Mouse (Mus musculus) adrenal gland, adult 8-10 months (tissue): Measurements from ENCODE around the gene Gm42791. TPM values are rescaled to one million over a fixed set of nuclear protein-coding genes. Genes with fewer than 3 reads are reported as not detected.

ENCODE experiments used
- DNase-seq: peaks from one replicate; pipeline ENCODE4 v3.0.0; 2022
- total RNA-seq, 4 experiments: library from RNA; stranded (reverse); gene quantifications; 2 replicates each; pipeline ENCODE4 v1.2.4; 2022

Gm42791 gene
- total RNA-seq, 4 experiments from 2014 or later = 1.7 to 6.9 (median 5.2) TPM

GRCm38 (mm10) chr5:149007295-149007646 is 12.3 kb upstream of the Gm42791 start:
- DNase-seq = no peak

DNA sequence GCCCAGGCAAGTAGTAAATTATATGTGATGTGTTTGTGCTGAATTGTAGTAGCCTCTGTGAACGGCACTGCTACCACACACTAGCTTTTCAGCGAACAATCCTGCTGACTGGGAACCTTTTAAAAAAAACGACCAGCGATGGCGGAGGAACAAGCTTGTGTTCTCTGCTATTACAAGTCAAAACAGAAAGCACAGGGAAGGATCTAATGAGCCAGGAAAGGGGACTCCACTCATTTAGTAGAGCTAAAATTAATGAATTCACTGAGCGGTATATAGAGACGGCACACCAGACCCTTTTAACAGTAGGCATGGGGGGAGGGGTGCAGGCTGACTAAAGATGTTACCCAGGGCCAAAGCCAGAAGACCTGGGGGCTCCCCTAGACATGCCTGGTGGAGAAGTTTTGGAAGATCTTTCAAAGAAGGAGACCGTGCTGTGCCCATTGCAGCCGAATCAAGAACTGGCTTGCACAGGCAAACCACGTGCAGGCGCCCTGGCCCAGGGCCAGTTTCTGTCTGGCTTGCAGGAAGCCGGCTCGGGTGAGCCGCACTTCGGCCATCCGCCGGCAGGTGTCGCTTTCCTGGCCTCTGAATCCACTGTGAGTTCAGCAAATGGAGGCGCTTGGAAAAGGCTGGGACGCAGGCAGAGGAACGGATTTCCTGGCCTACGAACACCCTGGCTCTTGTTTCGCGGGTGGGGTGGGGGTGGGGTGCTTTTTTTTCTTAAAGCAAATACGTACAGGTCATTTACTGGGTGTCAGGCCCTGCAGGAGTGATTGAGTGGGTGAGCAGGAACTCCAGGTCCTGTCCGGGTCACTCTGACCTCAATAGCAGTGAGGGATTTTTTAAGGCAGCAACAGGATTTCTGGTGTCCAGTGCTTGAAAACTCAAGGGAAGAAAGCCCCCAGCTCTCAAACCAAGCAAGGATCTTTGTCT is 11.7 kb upstream of the Gm42791 start:
- peak; percentile 98 for DNase-seq

DNA sequence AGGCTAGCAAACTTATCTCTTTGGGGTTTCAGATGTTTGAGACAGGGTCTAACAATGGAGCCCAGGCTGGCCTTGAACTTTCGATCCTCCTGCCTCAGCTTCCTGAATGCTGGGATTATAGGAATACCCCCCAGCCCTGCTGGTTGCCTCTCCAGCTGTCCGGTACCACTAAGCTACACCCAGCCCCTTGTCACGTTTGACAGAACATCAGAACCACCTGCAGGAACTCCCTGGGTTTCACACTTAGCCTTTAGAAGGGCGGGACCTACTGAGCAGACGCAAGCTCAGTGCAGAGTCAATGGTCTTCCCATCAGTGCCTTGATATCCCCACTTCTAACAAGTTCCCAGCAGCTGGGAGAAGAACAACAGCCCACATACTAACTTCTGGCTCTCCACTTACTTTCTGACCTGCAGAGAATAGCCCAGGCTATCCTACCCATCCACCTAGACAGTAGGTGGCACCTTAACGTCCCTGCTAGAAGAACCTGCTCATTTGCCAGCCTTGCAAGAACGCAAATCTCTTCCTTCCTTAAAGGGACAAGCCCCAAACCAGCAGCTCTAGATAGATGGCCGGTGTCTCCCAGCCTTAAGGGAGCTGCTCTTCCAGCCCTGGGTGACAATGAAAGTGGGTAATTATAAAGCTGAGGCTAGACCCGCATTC is 10.9 kb upstream of the Gm42791 start:
- no peak for DNase-seq

GRCm38 (mm10) chr5:149005083-149005482 is 10.1 kb upstream of the Gm42791 start:
- DNase-seq = no peak

- no peak for DNase-seq
Observed at GRCm38 (mm10) chr5:149003137-149003536, 8.2 kb upstream of the Gm42791 start.

GRCm38 (mm10) chr5:149002803-149003115 is 7.8 kb upstream of the Gm42791 start:
- no peak for DNase-seq

GRCm38 (mm10) chr5:149002034-149002802 is 7.3 kb upstream of the Gm42791 start:
- DNase-seq = no peak

DNA sequence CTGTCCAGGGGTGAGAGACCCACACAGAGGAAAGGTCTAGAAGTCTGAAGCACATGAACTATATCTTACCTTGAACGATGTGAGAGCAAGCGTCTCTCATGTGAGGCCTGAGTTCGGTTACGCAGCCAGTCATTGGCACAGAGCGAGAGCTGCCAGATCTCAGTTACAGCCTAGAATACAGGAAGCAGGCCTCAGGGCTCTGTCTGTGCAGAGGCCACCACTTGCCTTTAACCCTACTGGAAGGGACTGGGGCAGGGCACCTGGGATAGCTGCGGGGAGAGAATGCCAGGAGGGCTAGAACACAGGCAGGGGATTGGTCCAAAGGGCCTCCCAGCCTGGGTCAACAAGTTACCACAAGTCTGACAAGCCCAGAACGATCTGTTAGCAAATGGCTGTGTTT is 4.9 kb upstream of the Gm42791 start:
- DNase-seq = no peak

- DNase-seq = no peak
Observed at GRCm38 (mm10) chr5:148998512-148998911, 3.6 kb upstream of the Gm42791 start.

DNA sequence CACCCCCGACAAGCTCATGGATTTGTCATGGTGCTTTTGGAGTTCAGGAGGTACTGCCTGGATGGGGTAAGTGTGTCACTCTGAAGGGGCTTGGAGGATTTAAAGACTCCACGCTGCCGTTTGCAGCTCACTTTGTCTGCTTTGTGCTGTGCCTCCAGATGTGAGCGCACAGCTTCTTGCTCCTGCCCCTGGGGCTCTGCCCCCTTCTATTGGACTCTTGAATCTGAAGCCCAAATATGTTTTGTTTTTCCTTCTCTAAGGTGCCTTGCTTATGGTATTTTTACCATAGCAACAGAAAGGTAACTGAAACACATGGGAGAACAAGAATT is 1.7 kb upstream of the Gm42791 start:
- DNase-seq = no peak

GRCm38 (mm10) chr5:148995962-148996708 is 1.2 kb upstream of the Gm42791 start:
- DNase-seq = no peak

DNA sequence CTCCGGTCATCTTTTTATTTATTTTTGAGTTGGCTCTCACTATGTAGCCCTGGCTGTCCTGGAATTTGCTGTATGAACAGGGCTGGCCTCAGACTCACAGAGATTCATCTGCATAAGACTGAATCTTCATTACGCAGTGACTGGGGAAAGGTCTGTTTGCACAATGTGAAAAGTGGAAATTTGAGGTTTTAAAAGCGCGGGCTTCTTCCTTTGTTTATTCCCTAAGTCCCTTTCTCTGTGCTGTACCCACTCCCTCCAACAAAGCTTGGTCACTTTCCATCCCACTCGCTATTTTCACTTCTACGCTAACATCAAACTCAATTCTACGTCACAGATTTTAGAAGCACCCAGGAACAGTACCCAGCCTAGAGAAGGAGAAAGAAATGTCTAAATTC is 639 bp downstream of the Gm42791 start:
- DNase-seq = no peak

DNA sequence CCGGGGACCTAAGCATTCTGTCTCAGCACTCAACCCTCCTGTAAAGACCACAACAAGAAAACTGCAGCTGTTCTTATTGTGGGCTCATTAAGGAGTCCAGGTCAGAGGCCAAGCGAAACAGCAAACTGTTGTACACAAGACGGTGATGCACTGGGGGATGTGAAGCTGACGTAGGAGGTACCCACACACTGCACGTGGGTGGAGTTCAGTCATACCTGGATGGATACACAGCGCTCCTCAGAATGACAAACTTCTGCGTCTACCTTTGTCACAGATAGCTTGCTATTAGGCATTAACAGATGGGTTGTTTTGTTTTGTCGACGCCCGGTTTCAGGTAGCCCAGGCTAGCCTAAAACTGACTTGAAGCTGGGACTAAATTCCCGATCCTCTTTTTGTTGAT is 2.3 kb downstream of the Gm42791 start:
- no peak for DNase-seq

DNA sequence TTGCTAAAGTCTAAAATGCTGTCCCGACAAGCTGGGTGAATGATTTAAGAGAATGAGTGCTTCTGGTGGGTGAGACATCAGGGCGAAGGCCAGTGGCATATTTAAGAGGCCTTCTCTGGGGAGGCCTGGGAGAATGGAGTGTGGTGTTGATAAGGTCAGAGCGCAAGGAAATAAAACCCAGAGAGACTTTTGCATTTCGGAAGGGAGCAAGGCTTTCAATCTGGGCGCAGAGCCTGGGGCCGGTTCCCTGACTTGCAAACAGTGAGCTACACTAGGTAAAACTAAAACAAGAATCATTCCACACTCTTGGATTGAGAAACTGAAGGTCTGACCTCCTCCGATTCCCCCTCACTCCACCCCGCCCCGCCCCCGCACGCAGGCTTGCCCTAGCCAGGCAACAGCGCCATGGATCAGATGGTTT is 4.0 kb downstream of the Gm42791 start:
- DNase-seq = peak; percentile 74

GRCm38 (mm10) chr5:148989480-148989879 is 5.5 kb downstream of the Gm42791 start:
- no peak for DNase-seq

DNA sequence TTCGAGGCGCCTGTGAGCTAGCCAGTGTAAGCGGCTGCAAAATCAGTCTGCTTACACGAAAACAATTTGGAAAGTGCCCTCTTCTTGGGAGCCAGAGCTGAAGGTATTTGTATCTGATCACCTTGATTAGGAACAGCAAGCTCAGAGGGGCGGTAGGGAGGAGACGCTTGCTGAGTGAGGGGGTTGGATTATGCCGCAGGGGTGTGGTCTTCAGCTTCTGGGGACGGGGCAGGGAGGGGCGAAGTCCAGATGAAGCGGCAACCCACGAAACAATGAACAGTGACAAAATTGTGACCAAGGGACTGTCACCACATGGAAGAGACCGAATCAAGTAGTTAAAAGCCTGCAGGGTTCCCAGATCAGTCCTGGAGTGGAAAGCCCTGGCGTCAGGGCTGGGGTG is 10.0 kb downstream of the Gm42791 start:
- DNase-seq = no peak

DNA sequence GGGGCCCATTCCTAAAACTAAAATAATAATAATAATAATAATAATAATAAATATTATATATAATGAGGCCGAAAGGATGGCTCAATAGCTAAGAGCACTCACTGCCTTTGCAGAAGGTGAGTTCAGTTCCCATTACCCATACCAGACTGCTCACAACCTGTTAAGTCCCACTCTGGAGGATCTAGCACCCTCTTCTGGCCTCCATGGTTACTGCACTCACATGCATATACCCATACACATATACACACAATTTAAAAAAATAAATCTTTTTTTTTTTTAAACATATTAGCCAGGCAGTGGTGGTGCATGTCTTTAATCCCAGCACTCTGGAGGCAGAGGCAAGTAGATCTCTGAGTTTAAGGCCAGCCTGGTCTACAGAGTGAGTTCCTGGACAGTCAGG is 11.3 kb downstream of the Gm42791 start:
- no peak for DNase-seq

- DNase-seq = no peak
Observed at GRCm38 (mm10) chr5:148983108-148983664, 11.8 kb downstream of the Gm42791 start.

- no peak for DNase-seq
Observed at GRCm38 (mm10) chr5:148982396-148982795, 12.6 kb downstream of the Gm42791 start.

DNA sequence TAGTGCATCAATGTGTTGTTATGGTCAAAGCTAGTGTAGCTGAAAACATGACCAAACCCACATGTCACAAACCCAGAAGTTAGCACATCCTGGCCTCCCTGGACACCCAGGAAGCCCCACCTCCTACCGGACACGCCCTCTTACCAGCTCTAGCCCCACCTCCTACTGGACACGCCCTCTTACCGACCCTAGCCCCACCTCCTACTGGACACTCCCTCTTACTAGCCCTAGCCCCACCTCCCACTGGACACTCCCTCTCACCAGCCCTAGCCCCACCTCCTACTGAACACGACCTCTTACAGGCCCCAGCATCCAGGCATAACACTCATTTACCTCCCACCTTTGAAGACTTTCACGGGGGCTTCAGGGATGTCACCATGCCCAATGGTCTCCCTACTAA is 14.3 kb downstream of the Gm42791 start:
- DNase-seq = peak; percentile 57

- DNase-seq = no peak
Observed at GRCm38 (mm10) chr5:148978458-148979165, 16.3 kb downstream of the Gm42791 start.
